8 mouse cellular contexts compared by ENCODE assay signal in the genomic region with DNA sequence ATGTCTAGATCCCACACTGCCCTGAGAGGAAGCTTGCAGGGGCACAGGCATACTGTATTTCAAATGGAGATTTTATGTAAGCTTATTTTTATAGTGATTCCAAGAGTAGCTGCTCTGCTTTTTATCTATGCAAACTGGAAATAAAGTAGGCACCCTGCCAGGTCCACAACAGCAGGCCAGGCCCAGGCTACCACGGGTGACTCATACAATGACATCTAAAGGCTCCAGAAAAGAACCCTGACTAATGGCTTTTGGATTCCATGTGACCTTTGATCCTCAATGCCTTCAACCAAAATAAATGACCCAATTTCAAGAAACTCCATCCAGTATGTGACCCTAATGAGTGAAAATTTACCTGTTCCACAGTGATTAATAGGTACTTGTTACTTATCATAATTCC.
DNase-seq lines count a peak whose midpoint lies in the region; ATAC-seq and TF ChIP-seq lines count a peak whose summit lies in the region.

No protein-coding gene starts in this region.

- no peak overlapping the region for H3K4me2 ChIP-seq in midbrain, embryonic 12.5 days (replicated peaks)
- no peak overlapping the region for H3K4me2 ChIP-seq in midbrain, embryonic 16.5 days (ENCODE audit: low read length)
- H3K4me2 ChIP-seq in heart, embryonic 15.5 days = peak overlapping the region; percentile 19; the same call in 1 of the 2 replicates
- peak overlapping the region; percentile 33 for H3K4me2 ChIP-seq in myocyte (ENCODE audit: low read depth)

- no peaks in the 10 kb centered on the region for H3K36me3 ChIP-seq in midbrain, embryonic 12.5 days
- H3K36me3 ChIP-seq in midbrain, embryonic 16.5 days (ENCODE audit: control insufficient read depth, insufficient read depth, low read length) = no peaks in the 10 kb centered on the region
- H3K36me3 ChIP-seq in heart, embryonic 15.5 days = no peaks in the 10 kb centered on the region
- no peaks in the 10 kb centered on the region for H3K36me3 ChIP-seq in myocyte (ENCODE audit: control insufficient read depth, insufficient read depth)

- H3K79me2 ChIP-seq in myocyte (ENCODE audit: control insufficient read depth, insufficient read depth) = no peaks in the 10 kb centered on the region

- no peaks in the 10 kb centered on the region for H3K9me3 ChIP-seq in midbrain, embryonic 12.5 days
- H3K9me3 ChIP-seq in midbrain, embryonic 16.5 days (replicated peaks; ENCODE audit: control insufficient read depth, low read length, poor library complexity, severe bottlenecking) = no peaks in the 10 kb centered on the region
- H3K9me3 ChIP-seq in heart, embryonic 15.5 days (replicated peaks) = no peaks in the 10 kb centered on the region

- 0% methylated on average over 1 of the region's 1 CpGs for WGBS in midbrain, embryonic 12.5 days
- WGBS in midbrain, embryonic 16.5 days = 7% methylated on average over 1 of the region's 1 CpGs
- WGBS in heart, embryonic 15.5 days = 3% methylated on average over 1 of the region's 1 CpGs

- no peak overlapping the region for H3ac ChIP-seq in myocyte (ENCODE audit: control insufficient read depth, insufficient read length)

- DNase-seq in brain, adult 2 months (ENCODE audit: low read depth, low spot score) = peak; percentile 90
- DNase-seq in thymus, postnatal 4 days = no peak
- no peak for DNase-seq in spleen, postnatal 4 days (ENCODE audit: low spot score in 2 of 2)
- no peak for DNase-seq in right cerebral cortex, postnatal 10 days (ENCODE audit: low spot score in 2 of 2)

- no peak for TF ChIP-seq POLR2A in myocyte (IDR thresholded peaks at IDR 0.05; ENCODE audit: insufficient read length, low read depth)

- no peaks in the 10 kb centered on the region for H3K27me3 ChIP-seq in midbrain, embryonic 12.5 days
- H3K27me3 ChIP-seq in midbrain, embryonic 16.5 days (ENCODE audit: control insufficient read depth, insufficient read depth, low read depth, low read length) = no peaks in the 10 kb centered on the region
- H3K27me3 ChIP-seq in heart, embryonic 15.5 days = no peaks in the 10 kb centered on the region
- no peaks in the 10 kb centered on the region for H3K27me3 ChIP-seq in myocyte (ENCODE audit: control insufficient read depth, insufficient read depth, insufficient read length)

- ATAC-seq in midbrain, embryonic 12.5 days (ENCODE audit: low FRiP score, low read depth) = peak; percentile 53; the same call in 1 of the 2 replicates
- no peak for ATAC-seq in midbrain, embryonic 16.5 days
- peak; percentile 86 for ATAC-seq in heart, embryonic 15.5 days (replicated peaks; ENCODE audit: insufficient number of reproducible peaks, insufficient read depth, low FRiP score, low read depth)

- no peak overlapping the region for H3K4me3 ChIP-seq in midbrain, embryonic 12.5 days
- no peak overlapping the region for H3K4me3 ChIP-seq in midbrain, embryonic 16.5 days (ENCODE audit: low read depth, low read length)
- no peak overlapping the region for H3K4me3 ChIP-seq in heart, embryonic 15.5 days
- H3K4me3 ChIP-seq in myocyte = no peak overlapping the region

- H3K27ac ChIP-seq in midbrain, embryonic 12.5 days (replicated peaks) = no peak overlapping the region
- H3K27ac ChIP-seq in midbrain, embryonic 16.5 days (ENCODE audit: low read length) = no peak overlapping the region
- H3K27ac ChIP-seq in heart, embryonic 15.5 days = peak overlapping the region; percentile 67

- H3K9ac ChIP-seq in midbrain, embryonic 12.5 days (replicated peaks) = no peak overlapping the region
- no peak overlapping the region for H3K9ac ChIP-seq in midbrain, embryonic 16.5 days (ENCODE audit: low read depth, low read length)
- H3K9ac ChIP-seq in heart, embryonic 15.5 days = no peak overlapping the region

- peaks cover 28% of the 10 kb centered on the region for H3K4me1 ChIP-seq in midbrain, embryonic 12.5 days
- peaks cover 20% of the 10 kb centered on the region for H3K4me1 ChIP-seq in midbrain, embryonic 16.5 days (ENCODE audit: control insufficient read depth, insufficient read depth, low read length)
- H3K4me1 ChIP-seq in heart, embryonic 15.5 days (replicated peaks) = peaks cover 43% of the 10 kb centered on the region

TF ChIP-seq in myocyte, 11 proteins besides CTCF, POLR2A, EP300 and RAD21:
- no peak for TF ChIP-seq TCF3 (IDR thresholded peaks at IDR 0.05; ENCODE audit: insufficient read length, low read depth)
- TF ChIP-seq MYOD1 (IDR thresholded peaks at IDR 0.05; ENCODE audit: control insufficient read depth in 1 of 3, insufficient read length in 2 of 3, low read depth in 2 of 3) = peak in 1 of 3 experiments; percentile 6
- no peak for TF ChIP-seq E2F4 (IDR thresholded peaks at IDR 0.05; ENCODE audit: insufficient read depth)
- TF ChIP-seq SRF (IDR thresholded peaks at IDR 0.05; ENCODE audit: control insufficient read depth, insufficient read length, low read depth) = no peak
- peak; percentile 18 for TF ChIP-seq USF1 (IDR thresholded peaks at IDR 0.05; ENCODE audit: low read depth)
- 0 out of 2 replicates have a peak, but pooled peaks have one; percentile 28 for TF ChIP-seq CEBPB (IDR thresholded peaks at IDR 0.05; ENCODE audit: insufficient read depth, poor library complexity, severe bottlenecking)
- no peak for TF ChIP-seq REST (IDR thresholded peaks at IDR 0.05; ENCODE audit: insufficient read depth, insufficient read length)
- no peak for TF ChIP-seq MAX (IDR thresholded peaks at IDR 0.05; ENCODE audit: low read depth)
- TF ChIP-seq POLR2AphosphoS2 (IDR thresholded peaks at IDR 0.05; ENCODE audit: insufficient read length, low read depth) = no peak
- TF ChIP-seq TCF12 (IDR thresholded peaks at IDR 0.05; ENCODE audit: insufficient read depth, poor library complexity, severe bottlenecking) = no peak
- no peak for TF ChIP-seq MYOG (IDR thresholded peaks at IDR 0.05; ENCODE audit: control insufficient read depth in 1 of 3, insufficient read depth in 1 of 3, insufficient read length in 2 of 3, low read depth in 2 of 3)
TF ChIP-seq in myocyte: peak in this region for 3.

Comparison
In these comparisons a context has a peak if more than half of its experiments do, and no peak if none do; other contexts are left out.
1. H3K4me2 ChIP-seq: peak in heart, embryonic 15.5 days (single experiment) and myocyte (single experiment); none in midbrain, embryonic 12.5 days (single experiment) and midbrain, embryonic 16.5 days (single experiment).